Mouse (Mus musculus): ENCODE measurements around the gene Klf13. TPM values are rescaled to one million over a fixed set of nuclear protein-coding genes. Genes with fewer than 3 reads are reported as not detected.
A peak's percentile ranks its signal among the peaks of the same experiment; 100 is the strongest.

The Klf13 gene
- polyA plus RNA-seq, 1 experiment: 20.1 TPM

- Histone ChIP-seq H3K79me2 (ENCODE audit: control insufficient read depth, insufficient read depth) (no peaks in the 10 kb centered on the region), H3K27me3 (ENCODE audit: control insufficient read depth, insufficient read depth, insufficient read length) (no peaks in the 10 kb centered on the region), H3K36me3 (ENCODE audit: control insufficient read depth, insufficient read depth) (no peaks in the 10 kb centered on the region), H3K79me3 (ENCODE audit: low read depth) (no peaks in the 10 kb centered on the region), H3ac (ENCODE audit: control insufficient read depth, insufficient read length, low read depth) (no peak overlapping the region), H3K4me3 (ENCODE audit: insufficient read depth, poor library complexity, severe bottlenecking) (no peak overlapping the region)
- no peak for TF ChIP-seq CEBPB (IDR thresholded peaks at IDR 0.05; ENCODE audit: low read depth)
- no peak for TF ChIP-seq CTCF (IDR thresholded peaks at IDR 0.05; ENCODE audit: control insufficient read depth, insufficient read depth, insufficient read length)
- TF ChIP-seq FOSL1 (IDR thresholded peaks at IDR 0.05; ENCODE audit: insufficient read depth, low read length, poor library complexity, severe bottlenecking): no peak
- TF ChIP-seq MYOD1 (IDR thresholded peaks at IDR 0.05; ENCODE audit: control insufficient read depth, insufficient read length, low read depth): no peak
- no peak for TF ChIP-seq MYOG (IDR thresholded peaks at IDR 0.05; ENCODE audit: control insufficient read depth, extremely low read depth, insufficient read length)
- no peak for TF ChIP-seq USF1 (IDR thresholded peaks at IDR 0.05; ENCODE audit: low read depth)
- TF ChIP-seq MAX (IDR thresholded peaks at IDR 0.05): no peak
Measured at GRCm38 (mm10) chr7:63861123-63861522, 77.6 kb downstream of the Klf13 start.

- H3ac ChIP-seq (ENCODE audit: control insufficient read depth, insufficient read length, low read depth): no peak overlapping the region
- H3K27me3 ChIP-seq (ENCODE audit: control insufficient read depth, insufficient read depth, insufficient read length): no peaks in the 10 kb centered on the region
- no peak overlapping the region for H3K4me3 ChIP-seq (ENCODE audit: insufficient read depth, poor library complexity, severe bottlenecking)
- H3K79me3 ChIP-seq (ENCODE audit: low read depth): no peaks in the 10 kb centered on the region
- TF ChIP-seq USF1 (IDR thresholded peaks at IDR 0.05; ENCODE audit: low read depth): no peak
- TF ChIP-seq CTCF (IDR thresholded peaks at IDR 0.05; ENCODE audit: control insufficient read depth, insufficient read depth, insufficient read length): no peak
- no peak for TF ChIP-seq MAX (IDR thresholded peaks at IDR 0.05)
- TF ChIP-seq CEBPB (IDR thresholded peaks at IDR 0.05; ENCODE audit: low read depth): no peak
- H3K36me3 ChIP-seq (ENCODE audit: control insufficient read depth, insufficient read depth): no peaks in the 10 kb centered on the region
- H3K79me2 ChIP-seq (ENCODE audit: control insufficient read depth, insufficient read depth): no peaks in the 10 kb centered on the region
Measured at GRCm38 (mm10) chr7:63858571-63859152, 80.1 kb downstream of the Klf13 start.

GRCm38 (mm10) chr7:63857771-63858417 is 80.8 kb downstream of the Klf13 start:
- no peaks in the 10 kb centered on the region for H3K79me2 ChIP-seq (ENCODE audit: control insufficient read depth, insufficient read depth)
- TF ChIP-seq MAX (IDR thresholded peaks at IDR 0.05): no peak
- no peak for TF ChIP-seq MYOD1 (IDR thresholded peaks at IDR 0.05; ENCODE audit: control insufficient read depth, insufficient read length, low read depth)
- no peak for TF ChIP-seq CTCF (IDR thresholded peaks at IDR 0.05; ENCODE audit: control insufficient read depth, insufficient read depth, insufficient read length)
- no peak for TF ChIP-seq MYOG (IDR thresholded peaks at IDR 0.05; ENCODE audit: control insufficient read depth, extremely low read depth, insufficient read length)
- TF ChIP-seq FOSL1 (IDR thresholded peaks at IDR 0.05; ENCODE audit: insufficient read depth, low read length, poor library complexity, severe bottlenecking): no peak
- no peak for TF ChIP-seq CEBPB (IDR thresholded peaks at IDR 0.05; ENCODE audit: low read depth)
- TF ChIP-seq USF1 (IDR thresholded peaks at IDR 0.05; ENCODE audit: low read depth): no peak
- no peaks in the 10 kb centered on the region for H3K79me3 ChIP-seq (ENCODE audit: low read depth)
- H3K4me3 ChIP-seq (ENCODE audit: insufficient read depth, poor library complexity, severe bottlenecking): no peak overlapping the region
- no peak overlapping the region for H3ac ChIP-seq (ENCODE audit: control insufficient read depth, insufficient read length, low read depth)
- H3K36me3 ChIP-seq (ENCODE audit: control insufficient read depth, insufficient read depth): no peaks in the 10 kb centered on the region
- no peaks in the 10 kb centered on the region for H3K27me3 ChIP-seq (ENCODE audit: control insufficient read depth, insufficient read depth, insufficient read length)

GRCm38 (mm10) chr7:63855283-63855682 is 83.4 kb downstream of the Klf13 start:
- H3K4me3 ChIP-seq (ENCODE audit: insufficient read depth, poor library complexity, severe bottlenecking): no peak overlapping the region
- no peaks in the 10 kb centered on the region for H3K36me3 ChIP-seq (ENCODE audit: control insufficient read depth, insufficient read depth)
- no peaks in the 10 kb centered on the region for H3K79me3 ChIP-seq (ENCODE audit: low read depth)
- H3ac ChIP-seq (ENCODE audit: control insufficient read depth, insufficient read length, low read depth): no peak overlapping the region
- no peaks in the 10 kb centered on the region for H3K27me3 ChIP-seq (ENCODE audit: control insufficient read depth, insufficient read depth, insufficient read length)
- no peaks in the 10 kb centered on the region for H3K79me2 ChIP-seq (ENCODE audit: control insufficient read depth, insufficient read depth)
- TF ChIP-seq MAX (IDR thresholded peaks at IDR 0.05): no peak
- TF ChIP-seq FOSL1 (IDR thresholded peaks at IDR 0.05; ENCODE audit: insufficient read depth, low read length, poor library complexity, severe bottlenecking): no peak
- peak; percentile 55 for TF ChIP-seq CTCF (IDR thresholded peaks at IDR 0.05; ENCODE audit: control insufficient read depth, insufficient read depth, insufficient read length)
- no peak for TF ChIP-seq MYOD1 (IDR thresholded peaks at IDR 0.05; ENCODE audit: control insufficient read depth, insufficient read length, low read depth)
- TF ChIP-seq MYOG (IDR thresholded peaks at IDR 0.05; ENCODE audit: control insufficient read depth, extremely low read depth, insufficient read length): no peak

GRCm38 (mm10) chr7:63851841-63852533 is 86.7 kb downstream of the Klf13 start:
- H3K4me3 ChIP-seq (ENCODE audit: insufficient read depth, poor library complexity, severe bottlenecking): no peak overlapping the region
- H3K79me2 ChIP-seq (ENCODE audit: control insufficient read depth, insufficient read depth): no peaks in the 10 kb centered on the region
- H3K79me3 ChIP-seq (ENCODE audit: low read depth): no peaks in the 10 kb centered on the region
- H3ac ChIP-seq (ENCODE audit: control insufficient read depth, insufficient read length, low read depth): no peak overlapping the region
- TF ChIP-seq MYOD1 (IDR thresholded peaks at IDR 0.05; ENCODE audit: control insufficient read depth, insufficient read length, low read depth): no peak
- peak; percentile 50 for TF ChIP-seq CTCF (IDR thresholded peaks at IDR 0.05; ENCODE audit: control insufficient read depth, insufficient read depth, insufficient read length)
- no peaks in the 10 kb centered on the region for H3K27me3 ChIP-seq (ENCODE audit: control insufficient read depth, insufficient read depth, insufficient read length)
- H3K36me3 ChIP-seq (ENCODE audit: control insufficient read depth, insufficient read depth): no peaks in the 10 kb centered on the region

Other genes with a start within 250 kb of the Klf13 start
- 0.06 TPM for gene E030018B13Rik, start 22.1 kb downstream of the Klf13 start, polyA plus RNA-seq (2012; fragmentation: generic; extraction: Trizol)
- gene Trpm1, start 214.9 kb upstream of the Klf13 start, polyA plus RNA-seq (2012; fragmentation: generic; extraction: Trizol): 0.02 TPM